Mouse (Mus musculus) retina, postnatal 1 day (tissue): ENCODE measurements at regions not wholly inside any gene's neighbourhood (a gene's known extent, or its start where the extent isn't known, plus 50 kb on each side); places are given as distances from the start of the nearest gene placed in this dataset.

Source experiments
- DNase-seq: peaks from one replicate; pipeline ENCODE4 v3.0.0-alpha.2; 2012

- DNase-seq = no peak
Measured at GRCm38 (mm10) chr8:44155705-44156321, 446.0 kb upstream of the Adam34 start.

GRCm38 (mm10) chr8:44165115-44165514 is 455.3 kb upstream of the Adam34 start:
- DNase-seq = no peak

GRCm38 (mm10) chr8:44177016-44177415 is 467.2 kb upstream of the Adam34 start:
- DNase-seq = peak; percentile 24

- peak; percentile 4 for DNase-seq
Measured at GRCm38 (mm10) chr8:44202228-44202627, 492.4 kb upstream of the Adam34 start.

GRCm38 (mm10) chr8:44206391-44207170 is 496.7 kb upstream of the Adam34 start:
- no peak for DNase-seq

- no peak for DNase-seq
Measured at GRCm38 (mm10) chr8:44222346-44222745, 512.5 kb upstream of the Adam34 start.

GRCm38 (mm10) chr8:44252393-44252792 is 542.5 kb upstream of the Adam34 start:
- DNase-seq = no peak

- DNase-seq = no peak
Measured at GRCm38 (mm10) chr8:44257051-44257450, 547.2 kb upstream of the Adam34 start.

- DNase-seq = no peak
Measured at GRCm38 (mm10) chr8:44261039-44261438, 551.2 kb upstream of the Adam34 start.

GRCm38 (mm10) chr8:44273300-44273699 is 563.5 kb upstream of the Adam34 start:
- DNase-seq = no peak

GRCm38 (mm10) chr8:44318216-44318615 is 608.4 kb upstream of the Adam34 start:
- no peak for DNase-seq

GRCm38 (mm10) chr8:44334323-44334993 is 600.8 kb upstream of the Fat1 start:
- no peak for DNase-seq

- DNase-seq = no peak
Measured at GRCm38 (mm10) chr8:44343401-44343800, 591.8 kb upstream of the Fat1 start.

GRCm38 (mm10) chr8:44343924-44344323 is 591.3 kb upstream of the Fat1 start:
- DNase-seq = peak; percentile 3

GRCm38 (mm10) chr8:44347412-44347811 is 587.8 kb upstream of the Fat1 start:
- DNase-seq = no peak

GRCm38 (mm10) chr8:44373987-44374386 is 561.3 kb upstream of the Fat1 start:
- peak; percentile 17 for DNase-seq

- DNase-seq = no peak
Measured at GRCm38 (mm10) chr8:44377731-44378130, 557.5 kb upstream of the Fat1 start.

- DNase-seq = no peak
Measured at GRCm38 (mm10) chr8:44408462-44408861, 526.8 kb upstream of the Fat1 start.

- no peak for DNase-seq
Measured at GRCm38 (mm10) chr8:44410261-44410660, 525.0 kb upstream of the Fat1 start.

GRCm38 (mm10) chr8:44418003-44418402 is 517.2 kb upstream of the Fat1 start:
- no peak for DNase-seq

GRCm38 (mm10) chr8:44455433-44455832 is 479.8 kb upstream of the Fat1 start:
- no peak for DNase-seq

GRCm38 (mm10) chr8:44456336-44456735 is 478.9 kb upstream of the Fat1 start:
- DNase-seq = no peak

GRCm38 (mm10) chr8:44466409-44467078 is 468.7 kb upstream of the Fat1 start:
- peak; percentile 24 for DNase-seq
